Mouse (Mus musculus) liver, adult 2 months (tissue): ENCODE results near the gene Irak4. TPM values are rescaled to one million over a fixed set of nuclear protein-coding genes. Genes with fewer than 3 reads are reported as not detected.

Experiments used
- DNase-seq: peaks from one replicate; pipeline ENCODE4 v3.0.0-alpha.2; 2011; ENCODE audit warnings: low read depth, low spot score; ENCODE audit errors: extremely low read depth
- H3K27ac ChIP-seq: fragments of 200-500 bp; replicated peaks from 2 replicates; pipeline ENCODE4 v1.5.1; 2012; ENCODE audit warnings: low read depth, mild to moderate bottlenecking, control low read depth, inconsistent platforms, low read length; ENCODE audit not compliant: insufficient read depth
- H3K27me3 ChIP-seq: fragments of 200-500 bp; 2 replicates; pipeline ENCODE4 v1.6.1; 2012; ENCODE audit warnings: mild to moderate bottlenecking, moderate library complexity, low read length, inconsistent platforms; ENCODE audit not compliant: control insufficient read depth, insufficient read depth
- H3K36me3 ChIP-seq: fragments of 200-500 bp; 2 replicates; pipeline ENCODE4 v1.6.1; 2012; ENCODE audit warnings: low read length, inconsistent platforms; ENCODE audit not compliant: control insufficient read depth, insufficient read depth
- H3K4me1 ChIP-seq: fragments of 200-500 bp; 2 replicates; pipeline ENCODE4 v1.6.1; 2011; ENCODE audit warnings: low read length; ENCODE audit not compliant: control insufficient read depth, insufficient read depth
- H3K4me3 ChIP-seq: fragments of 200-500 bp; 2 replicates; pipeline ENCODE4 v1.5.1; 2011; ENCODE audit warnings: low read depth, mild to moderate bottlenecking, control low read depth, low read length, moderate library complexity; ENCODE audit not compliant: insufficient read depth
- H3K79me2 ChIP-seq: fragments of 200-500 bp; 2 replicates; pipeline ENCODE4 v1.6.1; 2012; ENCODE audit warnings: inconsistent platforms, mild to moderate bottlenecking, low read length, moderate library complexity; ENCODE audit not compliant: control insufficient read depth, insufficient read depth
- H3K9ac ChIP-seq: fragments of 200-500 bp; 2 replicates; pipeline ENCODE4 v1.6.1; 2012; ENCODE audit warnings: low read depth, mild to moderate bottlenecking, control low read depth, inconsistent platforms, low read length
- CTCF ChIP-seq: fragments of 200-500 bp; IDR thresholded peaks from 2 replicates; pipeline ENCODE4 v1.5.1; 2011; ENCODE audit warnings: low read depth, low read length, control low read depth
- POLR2A ChIP-seq: fragments of 200-500 bp; IDR thresholded peaks from 2 replicates; pipeline ENCODE4 v1.6.1; 2011; ENCODE audit warnings: low read length, control low read depth; ENCODE audit not compliant: insufficient read depth; ENCODE audit errors: extremely low read depth
- WGBS: fragments of 180-500 bp; shearing (Covaris S2); methylation state at CpG from one replicate; pipeline ENCODE4 v1.1.7; 2018; 5-methylcytosine and 5-hydroxymethylcytosine counted together
- polyA plus RNA-seq: library from polyadenylated mRNA; depleted of rRNA; stranded (reverse); fragments of >200 nt; gene quantifications from 2 replicates; pipeline ENCODE4 v1.2.3, GENCODE M21; 2012; rRNA removed
- total RNA-seq: library from RNA; depleted of rRNA; stranded (reverse); fragments of >200 nt; gene quantifications from 2 replicates; pipeline ENCODE4 v1.2.3, GENCODE M21; 2014; rRNA removed

Gene Irak4
- total and polyA plus RNA-seq, 2 experiments: 5.9 to 6.9 TPM

DNA sequence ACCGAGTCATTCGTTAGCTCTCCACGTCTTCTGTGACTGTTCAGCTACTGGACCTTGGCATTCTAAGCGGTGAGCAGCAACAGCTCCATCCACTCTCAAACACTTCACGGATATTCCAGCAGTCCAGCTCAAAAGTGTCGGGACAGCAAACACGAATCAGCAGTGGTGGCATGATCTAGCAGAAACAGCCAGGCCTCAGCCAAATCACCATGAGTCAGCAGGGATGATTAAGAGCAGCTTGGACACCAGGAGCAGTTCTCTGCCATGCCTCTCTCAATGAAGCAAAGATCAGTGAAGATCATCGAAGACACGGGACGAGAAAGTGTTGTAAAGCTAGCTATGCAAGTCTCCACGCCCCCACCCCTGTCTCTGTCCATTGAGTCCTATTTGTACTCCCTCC, 72.6 kb downstream of the Irak4 start:
- TF ChIP-seq CTCF (no peak), POLR2A (no peak)
- Histone ChIP-seq H3K27me3 (no peaks in the 10 kb centered on the region), H3K27ac (no peak overlapping the region), H3K79me2 (no peaks in the 10 kb centered on the region), H3K4me3 (no peak overlapping the region), H3K4me1 (no peaks in the 10 kb centered on the region), H3K9ac (no peak overlapping the region), H3K36me3 (no peaks in the 10 kb centered on the region)
- DNase-seq: no peak
- 90% methylated on average over 11 of the region's 11 CpGs for WGBS

DNA sequence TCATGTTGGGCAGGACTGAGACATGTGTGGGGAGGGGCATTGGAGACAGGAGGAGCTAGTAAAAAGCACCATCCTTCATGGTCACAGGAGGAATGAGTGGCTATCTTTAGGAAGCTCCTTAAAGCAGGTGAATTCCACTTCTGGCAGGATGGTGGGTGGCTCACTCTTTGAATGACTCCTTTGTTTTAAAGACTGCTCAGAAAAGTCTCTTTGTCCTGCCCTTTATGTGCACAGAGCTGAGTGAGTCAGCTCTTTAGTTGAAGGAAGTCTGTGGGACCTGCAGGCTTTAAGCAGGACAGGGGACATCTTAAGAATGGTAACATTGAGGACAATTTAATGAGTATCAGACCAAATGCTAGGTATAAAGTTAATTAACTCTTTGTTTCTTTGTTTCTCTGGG, 77.5 kb downstream of the Irak4 start:
- DNase-seq: no peak

GRCm38 (mm10) chr15:94628463-94628829, 85.0 kb downstream of the Irak4 start:
- H3K27me3 ChIP-seq: peaks cover 11% of the 10 kb centered on the region
- TF ChIP-seq CTCF (no peak), POLR2A (no peak)

More for the DNA sequence above, 77.5 kb downstream of the Irak4 start:
- no peaks in the 10 kb centered on the region for H3K27me3 ChIP-seq
- H3K4me3 ChIP-seq: no peak overlapping the region
- no peaks in the 10 kb centered on the region for H3K4me1 ChIP-seq
- TF ChIP-seq CTCF (no peak), POLR2A (no peak)
- no peak overlapping the region for H3K27ac ChIP-seq
- no peaks in the 10 kb centered on the region for H3K79me2 ChIP-seq
- H3K36me3 ChIP-seq: no peaks in the 10 kb centered on the region
- no peak overlapping the region for H3K9ac ChIP-seq

DNA sequence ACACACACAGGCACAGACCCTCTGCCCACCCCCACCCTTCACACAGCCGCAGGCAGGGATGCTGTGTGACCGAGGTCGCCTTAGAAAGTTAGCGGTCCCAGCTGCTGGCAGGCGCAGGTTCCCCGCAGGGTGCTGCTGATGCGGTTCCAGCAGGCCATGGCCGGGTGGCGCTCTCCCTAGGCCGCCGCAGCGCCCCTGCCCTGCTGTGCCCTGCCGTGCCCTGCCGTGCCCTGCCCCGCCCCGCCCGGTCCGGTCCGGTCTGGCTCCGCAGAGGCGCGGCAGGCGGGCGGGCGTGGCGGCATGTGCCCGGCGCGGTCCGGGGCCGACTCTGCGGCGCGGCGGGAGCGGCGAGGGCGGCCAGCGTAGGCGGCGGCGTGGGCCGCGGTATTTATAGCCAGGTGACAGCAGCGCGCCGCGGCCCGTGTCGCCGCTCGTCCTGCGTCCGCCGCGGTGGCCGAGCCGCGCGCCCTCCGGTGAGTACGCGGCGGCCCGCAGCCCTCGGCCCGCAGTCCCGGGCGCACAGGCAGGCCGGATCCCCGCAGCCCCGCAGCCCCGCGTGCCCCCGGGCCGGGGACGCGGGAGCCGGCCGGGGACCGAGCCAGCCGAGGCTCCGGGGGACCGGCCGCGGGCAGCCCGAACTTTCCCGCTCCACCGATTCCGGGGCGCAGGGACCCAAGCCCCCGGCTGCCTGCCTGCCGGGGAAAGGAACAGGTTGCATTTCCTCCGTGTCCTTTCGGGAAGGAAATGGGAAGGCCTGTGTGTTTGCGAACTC, 85.6 kb downstream of the Irak4 start, which contains the start of gene Tmem117:
TSS of gene Tmem117 (plus strand) at position 403 of the 772 bp plus-strand sequence.
- H3K27ac ChIP-seq: no peak within 1 kb of the TSS
- peak within 1 kb of the TSS; percentile 0; the same call in 1 of the 2 replicates for H3K4me3 ChIP-seq
- DNase-seq: no peak
- H3K4me1 ChIP-seq: no peaks in the 10 kb centered on the region
- 2% methylated on average over 94 of the region's 96 CpGs for WGBS
- peaks cover 11% of the 10 kb centered on the region for H3K27me3 ChIP-seq
- no peaks in the 10 kb centered on the region for H3K36me3 ChIP-seq
- peak within 1 kb of the TSS; percentile 27; the same call in 1 of the 2 replicates for H3K9ac ChIP-seq
- TF ChIP-seq CTCF (no peak), POLR2A (no peak)
- no peaks in the 10 kb centered on the region for H3K79me2 ChIP-seq

More at GRCm38 (mm10) chr15:94628463-94628829, 85.0 kb downstream of the Irak4 start:
- H3K9ac ChIP-seq: no peak overlapping the region
- no peaks in the 10 kb centered on the region for H3K79me2 ChIP-seq
- WGBS: 45% methylated on average over 2 of the region's 2 CpGs
- H3K4me1 ChIP-seq: no peaks in the 10 kb centered on the region
- no peak for DNase-seq
- H3K4me3 ChIP-seq: peak overlapping the region; percentile 0; the same call in 1 of the 2 replicates
- H3K27ac ChIP-seq: no peak overlapping the region
- no peaks in the 10 kb centered on the region for H3K36me3 ChIP-seq

- DNase-seq: no peak
- no peak overlapping the region for H3K27ac ChIP-seq
- H3K27me3 ChIP-seq: peaks cover 11% of the 10 kb centered on the region
- H3K79me2 ChIP-seq: no peaks in the 10 kb centered on the region
- TF ChIP-seq CTCF (no peak), POLR2A (no peak)
- no peaks in the 10 kb centered on the region for H3K36me3 ChIP-seq
- no peak overlapping the region for H3K4me3 ChIP-seq
- H3K9ac ChIP-seq: no peak overlapping the region
- H3K4me1 ChIP-seq: no peaks in the 10 kb centered on the region
- WGBS: 54% methylated on average over 4 of the region's 4 CpGs
These were observed 87.1 kb downstream of the Irak4 start for GRCm38 (mm10) chr15:94630553-94630952.

Other genes starting within 250 kb of the Irak4 start
- not detected in 2 replicates for gene Adamts20, start 78.2 kb upstream of the Irak4 start, total RNA-seq
- not detected in 2 replicates for gene Adamts20, start 78.2 kb upstream of the Irak4 start, polyA plus RNA-seq
- gene Pus7l, start 96 bp upstream of the Irak4 start, total RNA-seq: 0.92 and 1.1 TPM in 2 replicates
- 0.76 and 1.5 TPM in 2 replicates for gene Pus7l, start 96 bp upstream of the Irak4 start, polyA plus RNA-seq
- gene Twf1, start 46.2 kb downstream of the Irak4 start, total RNA-seq: 28.1 and 34.2 TPM in 2 replicates
- 20.1 and 21.7 TPM in 2 replicates for gene Twf1, start 46.2 kb downstream of the Irak4 start, polyA plus RNA-seq
- gene Tmem117, start 85.6 kb downstream of the Irak4 start, total RNA-seq: 0.13 and 0.46 TPM in 2 replicates
- not detected in 2 replicates for gene Tmem117, start 85.6 kb downstream of the Irak4 start, polyA plus RNA-seq